Mouse (Mus musculus): ENCODE results near the gene Zfp691.

Gene Zfp691

GRCm38 (mm10) chr4:119124771-119125273, 49.2 kb downstream of the Zfp691 start:
- DNase-seq (ENCODE audit: low spot score in 2 of 2), result no peak

DNA sequence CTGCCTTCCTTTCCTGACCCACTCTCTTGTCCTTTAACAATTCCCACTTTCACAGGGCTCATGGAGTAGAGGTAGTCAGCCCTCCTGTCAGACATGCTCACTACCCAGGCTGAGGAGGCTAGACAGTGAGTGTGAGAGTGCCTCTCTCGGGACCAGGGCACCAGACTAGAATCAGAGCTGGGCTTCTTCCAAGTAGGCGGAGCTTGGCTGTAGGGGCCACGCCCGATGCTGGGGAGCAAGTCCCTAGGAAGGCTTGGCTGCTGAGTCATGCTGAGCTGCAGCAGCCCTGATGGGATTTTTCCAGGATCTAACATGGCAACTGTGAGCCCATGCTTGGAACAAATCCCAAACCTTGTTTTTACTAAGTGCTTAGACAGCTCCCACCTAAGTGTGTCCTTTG, 52.7 kb downstream of the Zfp691 start:
- peak in 1 of 2 experiments; percentile 17 for DNase-seq (ENCODE audit: low spot score in 2 of 2)

DNA sequence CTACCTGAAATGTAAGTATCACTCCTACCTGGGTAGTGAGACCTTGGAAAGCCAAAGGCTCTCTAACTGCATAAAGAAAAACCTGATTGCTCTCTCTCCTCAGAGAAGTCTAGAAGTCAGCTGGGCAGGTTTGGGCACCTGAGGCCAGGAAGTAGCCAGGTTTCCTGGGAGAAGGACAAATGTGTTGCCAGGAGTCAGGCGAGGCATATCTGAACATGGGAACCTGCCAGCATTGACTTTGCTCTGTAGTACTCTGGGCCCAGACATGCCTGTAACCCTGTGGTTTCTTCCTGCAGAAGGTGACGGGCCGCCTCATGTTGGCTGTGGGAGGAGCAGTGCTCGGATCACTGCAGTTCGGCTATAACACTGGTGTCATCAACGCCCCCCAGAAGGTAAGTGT, 53.9 kb downstream of the Zfp691 start:
- no peak for DNase-seq (ENCODE audit: low spot score in 2 of 2)

All from cerebellum, postnatal 4 days (tissue).